Mouse (Mus musculus): ENCODE measurements around the gene Limk2. TPM values are rescaled to one million over a fixed set of nuclear protein-coding genes. Genes with fewer than 3 reads are reported as not detected.

Limk2 gene
- polyA plus RNA-seq, 1 experiment: 70.5 TPM

GRCm38 (mm10) chr11:3452167-3452639 is 43.2 kb upstream of the Limk2 start, which contains the start of gene Rnf185:
Rnf185 (minus strand) TSS chr11:3452363.
- Histone ChIP-seq H3K36me3 (ENCODE audit: control insufficient read depth, insufficient read depth, low read length) (0 out of 2 replicates have a peak, but pooled peaks cover 2% of the 10 kb centered on the region), H3K27ac (ENCODE audit: insufficient read depth, low read depth, low read length) (peak within 1 kb of the TSS; percentile 90), H3K4me1 (ENCODE audit: control insufficient read depth, insufficient read depth, insufficient read length, low read length) (peaks cover 10% of the 10 kb centered on the region), H3K27me3 (ENCODE audit: control insufficient read depth, insufficient read depth, low read length) (no peaks in the 10 kb centered on the region), H3K4me3 (ENCODE audit: low read depth, low read length) (peak within 1 kb of the TSS; percentile 75)
- under 1% methylated on average over 45 of the region's 45 CpGs for WGBS
- no peak for TF ChIP-seq CTCF (IDR thresholded peaks at IDR 0.05; ENCODE audit: extremely low read depth, insufficient read length, insufficient replicate concordance, low read depth, low read length)
- peak; percentile 89 for TF ChIP-seq POLR2A (IDR thresholded peaks at IDR 0.05; ENCODE audit: low read depth, low read length)

- Histone ChIP-seq H3K4me1 (ENCODE audit: control insufficient read depth, insufficient read depth, insufficient read length, low read length) (peaks cover 7% of the 10 kb centered on the region), H3K36me3 (ENCODE audit: control insufficient read depth, insufficient read depth, low read length) (0 out of 2 replicates have a peak, but pooled peaks cover 2% of the 10 kb centered on the region), H3K27ac (ENCODE audit: insufficient read depth, low read depth, low read length) (peak overlapping the region; percentile 90), H3K4me3 (ENCODE audit: low read depth, low read length) (peak overlapping the region; percentile 75), H3K27me3 (ENCODE audit: control insufficient read depth, insufficient read depth, low read length) (no peaks in the 10 kb centered on the region)
- WGBS: under 1% methylated on average over 20 of the region's 20 CpGs
- TF ChIP-seq CTCF (IDR thresholded peaks at IDR 0.05; ENCODE audit: extremely low read depth, insufficient read length, insufficient replicate concordance, low read depth, low read length) (no peak), POLR2A (IDR thresholded peaks at IDR 0.05; ENCODE audit: low read depth, low read length) (no peak)
These were observed 42.7 kb upstream of the Limk2 start for GRCm38 (mm10) chr11:3451701-3452163.

GRCm38 (mm10) chr11:3444875-3445274 is 35.9 kb upstream of the Limk2 start:
- Histone ChIP-seq H3K4me3 (ENCODE audit: low read depth, low read length) (no peak overlapping the region), H3K36me3 (ENCODE audit: control insufficient read depth, insufficient read depth, low read length) (no peaks in the 10 kb centered on the region), H3K4me1 (ENCODE audit: control insufficient read depth, insufficient read depth, insufficient read length, low read length) (peaks cover 1% of the 10 kb centered on the region; the same call in 1 of the 2 replicates), H3K27ac (ENCODE audit: insufficient read depth, low read depth, low read length) (no peak overlapping the region), H3K27me3 (ENCODE audit: control insufficient read depth, insufficient read depth, low read length) (no peaks in the 10 kb centered on the region)
- 56% methylated on average over 8 of the region's 8 CpGs for WGBS
- TF ChIP-seq CTCF (IDR thresholded peaks at IDR 0.05; ENCODE audit: extremely low read depth, insufficient read length, insufficient replicate concordance, low read depth, low read length): no peak
- TF ChIP-seq POLR2A (IDR thresholded peaks at IDR 0.05; ENCODE audit: low read depth, low read length): no peak

- Histone ChIP-seq H3K27me3 (ENCODE audit: control insufficient read depth, insufficient read depth, low read length) (no peaks in the 10 kb centered on the region), H3K27ac (ENCODE audit: insufficient read depth, low read depth, low read length) (no peak overlapping the region), H3K4me1 (ENCODE audit: control insufficient read depth, insufficient read depth, insufficient read length, low read length) (peaks cover 1% of the 10 kb centered on the region; the same call in 1 of the 2 replicates), H3K4me3 (ENCODE audit: low read depth, low read length) (no peak overlapping the region), H3K36me3 (ENCODE audit: control insufficient read depth, insufficient read depth, low read length) (no peaks in the 10 kb centered on the region)
- TF ChIP-seq POLR2A (IDR thresholded peaks at IDR 0.05; ENCODE audit: low read depth, low read length) (no peak), CTCF (IDR thresholded peaks at IDR 0.05; ENCODE audit: extremely low read depth, insufficient read length, insufficient replicate concordance, low read depth, low read length) (no peak)
- 96% methylated on average over 2 of the region's 2 CpGs for WGBS
These were observed 34.1 kb upstream of the Limk2 start for GRCm38 (mm10) chr11:3443091-3443490.

- H3K4me1 ChIP-seq (ENCODE audit: control insufficient read depth, insufficient read depth, insufficient read length, low read length): peaks cover 1% of the 10 kb centered on the region; the same call in 1 of the 2 replicates
- WGBS: 74% methylated on average over 4 of the region's 4 CpGs
- no peaks in the 10 kb centered on the region for H3K27me3 ChIP-seq (ENCODE audit: control insufficient read depth, insufficient read depth, low read length)
- H3K4me3 ChIP-seq (ENCODE audit: low read depth, low read length): no peak overlapping the region
- no peak overlapping the region for H3K27ac ChIP-seq (ENCODE audit: insufficient read depth, low read depth, low read length)
- TF ChIP-seq POLR2A (IDR thresholded peaks at IDR 0.05; ENCODE audit: low read depth, low read length) (no peak), CTCF (IDR thresholded peaks at IDR 0.05; ENCODE audit: extremely low read depth, insufficient read length, insufficient replicate concordance, low read depth, low read length) (no peak)
- H3K36me3 ChIP-seq (ENCODE audit: control insufficient read depth, insufficient read depth, low read length): no peaks in the 10 kb centered on the region
These were observed 33.7 kb upstream of the Limk2 start for GRCm38 (mm10) chr11:3442677-3443076.

GRCm38 (mm10) chr11:3441696-3442443 is 32.9 kb upstream of the Limk2 start:
- Histone ChIP-seq H3K27me3 (ENCODE audit: control insufficient read depth, insufficient read depth, low read length) (no peaks in the 10 kb centered on the region), H3K4me1 (ENCODE audit: control insufficient read depth, insufficient read depth, insufficient read length, low read length) (peaks cover 1% of the 10 kb centered on the region; the same call in 1 of the 2 replicates), H3K27ac (ENCODE audit: insufficient read depth, low read depth, low read length) (no peak overlapping the region), H3K4me3 (ENCODE audit: low read depth, low read length) (no peak overlapping the region), H3K36me3 (ENCODE audit: control insufficient read depth, insufficient read depth, low read length) (no peaks in the 10 kb centered on the region)
- TF ChIP-seq POLR2A (IDR thresholded peaks at IDR 0.05; ENCODE audit: low read depth, low read length) (no peak), CTCF (IDR thresholded peaks at IDR 0.05; ENCODE audit: extremely low read depth, insufficient read length, insufficient replicate concordance, low read depth, low read length) (no peak)

- WGBS: 98% methylated on average over 1 of the region's 1 CpGs
- Histone ChIP-seq H3K27me3 (ENCODE audit: control insufficient read depth, insufficient read depth, low read length) (no peaks in the 10 kb centered on the region), H3K36me3 (ENCODE audit: control insufficient read depth, insufficient read depth, low read length) (no peaks in the 10 kb centered on the region), H3K27ac (ENCODE audit: insufficient read depth, low read depth, low read length) (no peak overlapping the region), H3K4me3 (ENCODE audit: low read depth, low read length) (no peak overlapping the region), H3K4me1 (ENCODE audit: control insufficient read depth, insufficient read depth, insufficient read length, low read length) (no peaks in the 10 kb centered on the region)
- TF ChIP-seq POLR2A (IDR thresholded peaks at IDR 0.05; ENCODE audit: low read depth, low read length): no peak
- TF ChIP-seq CTCF (IDR thresholded peaks at IDR 0.05; ENCODE audit: extremely low read depth, insufficient read length, insufficient replicate concordance, low read depth, low read length): no peak
These were observed 28.6 kb upstream of the Limk2 start for GRCm38 (mm10) chr11:3437621-3438020.
